Mouse (Mus musculus) brown adipose tissue, adult 24 weeks (tissue): ENCODE results near the gene Dppa5a. TPM values are rescaled to one million over a fixed set of nuclear protein-coding genes. Genes with fewer than 3 reads are reported as not detected.

Experiments used
- H3K27ac ChIP-seq: fragments of 200-500 bp; replicated peaks from 2 replicates; pipeline ENCODE4 v1.5.1; 2012; ENCODE audit warnings: low read depth, mild to moderate bottlenecking, low read length
- H3K4me1 ChIP-seq: fragments of 200-500 bp; 2 replicates; pipeline ENCODE4 v1.6.1; 2012; ENCODE audit warnings: low read length, mixed read lengths; ENCODE audit not compliant: control insufficient read depth, insufficient read depth, insufficient read length
- H3K4me3 ChIP-seq: fragments of 200-500 bp; 2 replicates; pipeline ENCODE4 v1.5.1; 2012; ENCODE audit warnings: low read depth, mild to moderate bottlenecking, low read length, moderate library complexity; ENCODE audit not compliant: insufficient read depth
- polyA plus RNA-seq: library from polyadenylated mRNA; stranded (reverse); fragments of >200 nt; gene quantifications from 2 replicates; pipeline ENCODE4 v1.2.4, GENCODE M21; 2012; ENCODE audit not compliant: missing spikeins, insufficient read depth, insufficient read length

Gene Dppa5a
- polyA plus RNA-seq, 1 experiment = not detected

GRCm38 (mm10) chr9:78374397-78374796 is 6.4 kb upstream of the Dppa5a start:
- Histone ChIP-seq H3K4me3 (no peak overlapping the region), H3K4me1 (no peaks in the 10 kb centered on the region), H3K27ac (no peak overlapping the region)

GRCm38 (mm10) chr9:78372827-78373504 is 5.0 kb upstream of the Dppa5a start:
- Histone ChIP-seq H3K27ac (no peak overlapping the region), H3K4me1 (no peaks in the 10 kb centered on the region), H3K4me3 (no peak overlapping the region)

GRCm38 (mm10) chr9:78371441-78371840 is 3.5 kb upstream of the Dppa5a start:
- Histone ChIP-seq H3K27ac (no peak overlapping the region), H3K4me3 (no peak overlapping the region)

GRCm38 (mm10) chr9:78369786-78370185 is 1.8 kb upstream of the Dppa5a start:
- no peak overlapping the region for H3K4me3 ChIP-seq

More at GRCm38 (mm10) chr9:78371441-78371840, 3.5 kb upstream of the Dppa5a start:
- H3K4me1 ChIP-seq = no peaks in the 10 kb centered on the region

GRCm38 (mm10) chr9:78369349-78369748 is 1.4 kb upstream of the Dppa5a start:
- H3K4me3 ChIP-seq = no peak overlapping the region
- no peaks in the 10 kb centered on the region for H3K4me1 ChIP-seq
- no peak overlapping the region for H3K27ac ChIP-seq

More at GRCm38 (mm10) chr9:78369786-78370185, 1.8 kb upstream of the Dppa5a start:
- no peak overlapping the region for H3K27ac ChIP-seq
- no peaks in the 10 kb centered on the region for H3K4me1 ChIP-seq

- Histone ChIP-seq H3K4me3 (no peak overlapping the region), H3K4me1 (no peaks in the 10 kb centered on the region), H3K27ac (no peak overlapping the region)
Observed at GRCm38 (mm10) chr9:78368671-78369293, 805 bp upstream of the Dppa5a start.

GRCm38 (mm10) chr9:78365850-78366544 is 2.0 kb downstream of the Dppa5a start:
- Histone ChIP-seq H3K4me1 (no peaks in the 10 kb centered on the region), H3K4me3 (no peak overlapping the region), H3K27ac (no peak overlapping the region)

- Histone ChIP-seq H3K4me3 (no peak overlapping the region), H3K4me1 (no peaks in the 10 kb centered on the region), H3K27ac (no peak overlapping the region)
Observed at GRCm38 (mm10) chr9:78364701-78365100, 3.3 kb downstream of the Dppa5a start.

- no peak overlapping the region for H3K27ac ChIP-seq
- no peaks in the 10 kb centered on the region for H3K4me1 ChIP-seq
- no peak overlapping the region for H3K4me3 ChIP-seq
Observed at GRCm38 (mm10) chr9:78363374-78363773, 4.6 kb downstream of the Dppa5a start.

- no peak overlapping the region for H3K4me3 ChIP-seq
- no peak overlapping the region for H3K27ac ChIP-seq
Observed at GRCm38 (mm10) chr9:78360484-78360872, 7.5 kb downstream of the Dppa5a start.

GRCm38 (mm10) chr9:78359750-78360483 is 8.1 kb downstream of the Dppa5a start:
- Histone ChIP-seq H3K27ac (no peak overlapping the region), H3K4me1 (no peaks in the 10 kb centered on the region), H3K4me3 (no peak overlapping the region)

More at GRCm38 (mm10) chr9:78360484-78360872, 7.5 kb downstream of the Dppa5a start:
- H3K4me1 ChIP-seq = no peaks in the 10 kb centered on the region

GRCm38 (mm10) chr9:78358053-78358452 is 9.9 kb downstream of the Dppa5a start:
- Histone ChIP-seq H3K27ac (no peak overlapping the region), H3K4me3 (no peak overlapping the region), H3K4me1 (no peaks in the 10 kb centered on the region)

GRCm38 (mm10) chr9:78355611-78356010 is 12.4 kb downstream of the Dppa5a start, which contains the start of gene Gsta2:
Gsta2 (minus strand) TSS chr9:78355788.
- Histone ChIP-seq H3K4me1 (no peaks in the 10 kb centered on the region), H3K4me3 (no peak within 1 kb of the TSS), H3K27ac (no peak within 1 kb of the TSS)

GRCm38 (mm10) chr9:78354665-78355578 is 13.1 kb downstream of the Dppa5a start:
- no peak overlapping the region for H3K4me3 ChIP-seq
- H3K27ac ChIP-seq = no peak overlapping the region
- H3K4me1 ChIP-seq = no peaks in the 10 kb centered on the region
